Mouse (Mus musculus): ENCODE measurements around the gene Atp8b4. TPM values are rescaled to one million over a fixed set of nuclear protein-coding genes. Genes with fewer than 3 reads are reported as not detected.

Atp8b4 gene
- polyA plus RNA-seq, 1 experiment: 31.7 TPM

DNA sequence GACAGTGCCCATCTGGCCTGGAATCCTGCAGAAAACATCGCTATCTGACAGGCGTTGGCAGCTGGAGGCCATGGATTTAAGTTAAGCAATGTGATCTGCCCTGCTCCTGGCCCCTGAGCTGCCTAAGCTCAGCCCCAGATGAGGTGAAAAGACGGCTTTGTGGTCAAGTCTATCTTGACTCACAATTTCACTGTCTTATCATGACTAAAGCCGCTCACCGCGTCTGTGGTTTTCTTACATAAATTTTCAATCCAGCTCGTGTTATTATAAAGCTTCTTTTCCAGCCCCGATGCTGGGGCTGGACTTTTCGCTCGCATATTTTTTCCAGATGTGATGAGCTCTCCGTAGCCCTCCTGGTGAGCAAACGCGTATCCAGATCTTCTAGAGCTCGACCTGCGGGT, 177.8 kb downstream of the Atp8b4 start:
- Histone ChIP-seq H3K27ac (ENCODE audit: insufficient read depth, low read depth, low read length) (no peak overlapping the region), H3K4me1 (ENCODE audit: control insufficient read depth, insufficient read depth, low read length) (no peaks in the 10 kb centered on the region), H3K4me3 (ENCODE audit: insufficient read depth, low read length) (no peak overlapping the region)
- TF ChIP-seq POLR2A (IDR thresholded peaks at IDR 0.05; ENCODE audit: borderline replicate concordance, low read depth, low read length) (no peak), CTCF (IDR thresholded peaks at IDR 0.05; ENCODE audit: low read depth, low read length) (no peak)

- Histone ChIP-seq H3K4me3 (ENCODE audit: insufficient read depth, low read length) (no peak overlapping the region), H3K27ac (ENCODE audit: insufficient read depth, low read depth, low read length) (no peak overlapping the region), H3K4me1 (ENCODE audit: control insufficient read depth, insufficient read depth, low read length) (no peaks in the 10 kb centered on the region)
- no peak for TF ChIP-seq CTCF (IDR thresholded peaks at IDR 0.05; ENCODE audit: low read depth, low read length)
- TF ChIP-seq POLR2A (IDR thresholded peaks at IDR 0.05; ENCODE audit: borderline replicate concordance, low read depth, low read length): no peak
Measured at GRCm38 (mm10) chr2:126318071-126318470, 182.4 kb downstream of the Atp8b4 start.

DNA sequence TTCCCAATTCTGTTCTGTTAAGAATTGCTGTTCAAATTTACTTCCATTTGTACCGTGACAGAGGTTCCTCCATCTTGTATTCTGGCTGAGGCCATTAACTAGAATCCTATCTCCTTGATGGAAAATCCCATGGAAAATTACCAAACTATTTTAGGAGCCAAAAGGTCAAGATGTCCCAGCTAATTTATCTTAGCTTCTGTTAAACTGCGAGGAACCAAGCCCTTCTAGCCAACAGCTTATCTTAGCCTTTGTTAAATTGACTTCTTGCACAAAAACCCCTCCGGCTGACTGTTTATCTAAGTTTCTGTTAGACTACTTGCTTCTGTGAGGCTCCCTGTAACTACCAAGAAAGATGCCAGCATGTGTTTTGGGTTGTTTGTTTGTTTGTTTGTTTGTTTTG, 183.5 kb downstream of the Atp8b4 start:
- no peak overlapping the region for H3K27ac ChIP-seq (ENCODE audit: insufficient read depth, low read depth, low read length)
- no peak overlapping the region for H3K4me3 ChIP-seq (ENCODE audit: insufficient read depth, low read length)
- TF ChIP-seq CTCF (IDR thresholded peaks at IDR 0.05; ENCODE audit: low read depth, low read length): no peak
- no peak for TF ChIP-seq POLR2A (IDR thresholded peaks at IDR 0.05; ENCODE audit: borderline replicate concordance, low read depth, low read length)
- no peaks in the 10 kb centered on the region for H3K4me1 ChIP-seq (ENCODE audit: control insufficient read depth, insufficient read depth, low read length)

GRCm38 (mm10) chr2:126316346-126316745, 184.1 kb downstream of the Atp8b4 start:
- Histone ChIP-seq H3K4me1 (ENCODE audit: control insufficient read depth, insufficient read depth, low read length) (0 out of 2 replicates have a peak, but pooled peaks cover 2% of the 10 kb centered on the region), H3K27ac (ENCODE audit: insufficient read depth, low read depth, low read length) (no peak overlapping the region), H3K4me3 (ENCODE audit: insufficient read depth, low read length) (no peak overlapping the region)
- TF ChIP-seq CTCF (IDR thresholded peaks at IDR 0.05; ENCODE audit: low read depth, low read length) (no peak), POLR2A (IDR thresholded peaks at IDR 0.05; ENCODE audit: borderline replicate concordance, low read depth, low read length) (no peak)

- Histone ChIP-seq H3K27ac (ENCODE audit: insufficient read depth, low read depth, low read length) (no peak overlapping the region), H3K4me3 (ENCODE audit: insufficient read depth, low read length) (no peak overlapping the region), H3K4me1 (ENCODE audit: control insufficient read depth, insufficient read depth, low read length) (peaks cover 15% of the 10 kb centered on the region)
- no peak for TF ChIP-seq CTCF (IDR thresholded peaks at IDR 0.05; ENCODE audit: low read depth, low read length)
- no peak for TF ChIP-seq POLR2A (IDR thresholded peaks at IDR 0.05; ENCODE audit: borderline replicate concordance, low read depth, low read length)
Measured at GRCm38 (mm10) chr2:126311056-126311455, 189.4 kb downstream of the Atp8b4 start.

DNA sequence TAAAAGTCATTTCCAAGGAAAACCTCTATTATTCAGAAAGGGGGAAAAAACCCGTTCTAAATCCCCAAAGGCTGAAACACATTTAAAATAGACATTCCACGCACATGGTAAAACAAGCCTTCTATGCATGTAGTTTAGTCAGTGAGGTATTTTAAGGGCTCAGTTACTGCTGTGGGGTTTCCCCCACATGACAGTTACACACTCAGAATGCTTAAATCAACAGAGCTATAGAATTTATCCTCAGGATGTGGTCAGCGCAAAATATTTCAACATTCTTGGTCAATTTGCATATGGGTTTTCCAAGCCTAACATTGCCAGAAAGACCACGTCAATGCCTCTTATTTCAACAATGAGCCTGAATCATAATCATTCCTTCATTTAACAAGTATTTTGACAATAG, 190.5 kb downstream of the Atp8b4 start:
- TF ChIP-seq POLR2A (IDR thresholded peaks at IDR 0.05; ENCODE audit: borderline replicate concordance, low read depth, low read length): no peak
- TF ChIP-seq CTCF (IDR thresholded peaks at IDR 0.05; ENCODE audit: low read depth, low read length): no peak
- peaks cover 15% of the 10 kb centered on the region for H3K4me1 ChIP-seq (ENCODE audit: control insufficient read depth, insufficient read depth, low read length)
- H3K4me3 ChIP-seq (ENCODE audit: insufficient read depth, low read length): no peak overlapping the region
- no peak overlapping the region for H3K27ac ChIP-seq (ENCODE audit: insufficient read depth, low read depth, low read length)

- Histone ChIP-seq H3K27ac (ENCODE audit: insufficient read depth, low read depth, low read length) (no peak overlapping the region), H3K4me3 (ENCODE audit: insufficient read depth, low read length) (no peak overlapping the region), H3K4me1 (ENCODE audit: control insufficient read depth, insufficient read depth, low read length) (peaks cover 10% of the 10 kb centered on the region)
- TF ChIP-seq CTCF (IDR thresholded peaks at IDR 0.05; ENCODE audit: low read depth, low read length) (no peak), POLR2A (IDR thresholded peaks at IDR 0.05; ENCODE audit: borderline replicate concordance, low read depth, low read length) (no peak)
Measured at GRCm38 (mm10) chr2:126304621-126305020, 195.9 kb downstream of the Atp8b4 start.

GRCm38 (mm10) chr2:126303226-126303625, 197.2 kb downstream of the Atp8b4 start:
- TF ChIP-seq POLR2A (IDR thresholded peaks at IDR 0.05; ENCODE audit: borderline replicate concordance, low read depth, low read length) (no peak), CTCF (IDR thresholded peaks at IDR 0.05; ENCODE audit: low read depth, low read length) (no peak)
- Histone ChIP-seq H3K4me1 (ENCODE audit: control insufficient read depth, insufficient read depth, low read length) (peaks cover 5% of the 10 kb centered on the region), H3K4me3 (ENCODE audit: insufficient read depth, low read length) (no peak overlapping the region), H3K27ac (ENCODE audit: insufficient read depth, low read depth, low read length) (no peak overlapping the region)

DNA sequence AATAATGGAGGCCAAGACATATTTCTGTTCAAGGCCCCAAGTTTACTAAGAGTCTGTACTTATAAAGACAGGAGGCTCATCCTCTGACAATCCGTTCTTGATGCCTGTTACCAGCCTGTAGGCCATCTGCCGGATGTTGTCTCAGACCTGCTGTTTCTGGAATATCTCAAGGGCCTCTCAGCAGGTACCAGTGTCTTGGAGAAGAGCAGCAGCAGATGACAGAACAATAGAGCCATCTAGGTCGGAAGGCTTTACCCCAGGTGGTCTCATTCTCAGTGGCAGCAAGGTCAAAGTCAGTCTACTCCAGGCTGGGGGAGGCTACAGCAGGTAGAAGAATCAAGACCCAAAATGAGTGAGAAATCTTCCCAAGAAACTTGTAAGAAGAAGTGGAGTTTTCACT, 198.1 kb downstream of the Atp8b4 start:
- no peak for TF ChIP-seq POLR2A (IDR thresholded peaks at IDR 0.05; ENCODE audit: borderline replicate concordance, low read depth, low read length)
- TF ChIP-seq CTCF (IDR thresholded peaks at IDR 0.05; ENCODE audit: low read depth, low read length): no peak
- Histone ChIP-seq H3K27ac (ENCODE audit: insufficient read depth, low read depth, low read length) (no peak overlapping the region), H3K4me3 (ENCODE audit: insufficient read depth, low read length) (no peak overlapping the region), H3K4me1 (ENCODE audit: control insufficient read depth, insufficient read depth, low read length) (peaks cover 5% of the 10 kb centered on the region)

DNA sequence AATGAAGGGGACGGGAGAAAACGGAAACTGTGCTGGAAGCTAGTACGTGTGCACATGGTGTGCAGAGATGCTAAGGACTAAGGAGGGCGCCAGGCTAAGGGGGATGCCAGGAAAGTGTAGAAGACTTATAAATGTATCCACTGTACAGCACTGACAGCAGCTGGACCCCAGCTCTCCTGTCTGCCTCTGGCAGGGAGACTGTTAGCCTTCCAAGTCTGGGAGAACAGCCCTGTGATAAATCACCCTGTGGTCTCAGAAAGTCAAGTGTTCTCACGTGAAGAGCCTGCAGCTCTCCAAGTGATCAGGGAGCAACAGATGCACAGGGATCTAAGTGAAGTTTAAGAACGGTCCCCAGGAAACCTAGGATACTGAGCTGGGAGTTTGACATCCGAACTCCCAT, 209.8 kb downstream of the Atp8b4 start:
- no peak overlapping the region for H3K4me3 ChIP-seq (ENCODE audit: insufficient read depth, low read length)
- no peak overlapping the region for H3K27ac ChIP-seq (ENCODE audit: insufficient read depth, low read depth, low read length)
- no peak for TF ChIP-seq CTCF (IDR thresholded peaks at IDR 0.05; ENCODE audit: low read depth, low read length)
- no peak for TF ChIP-seq POLR2A (IDR thresholded peaks at IDR 0.05; ENCODE audit: borderline replicate concordance, low read depth, low read length)
- H3K4me1 ChIP-seq (ENCODE audit: control insufficient read depth, insufficient read depth, low read length): no peaks in the 10 kb centered on the region

- no peak overlapping the region for H3K4me3 ChIP-seq (ENCODE audit: insufficient read depth, low read length)
- TF ChIP-seq POLR2A (IDR thresholded peaks at IDR 0.05; ENCODE audit: borderline replicate concordance, low read depth, low read length) (no peak), CTCF (IDR thresholded peaks at IDR 0.05; ENCODE audit: low read depth, low read length) (no peak)
- no peak overlapping the region for H3K27ac ChIP-seq (ENCODE audit: insufficient read depth, low read depth, low read length)
- H3K4me1 ChIP-seq (ENCODE audit: control insufficient read depth, insufficient read depth, low read length): no peaks in the 10 kb centered on the region
Measured at GRCm38 (mm10) chr2:126287942-126288341, 212.5 kb downstream of the Atp8b4 start.

Measured in bone marrow macrophage, adult 2 months (primary cell).